Comparison of ENCODE assay signal across 7 mouse cellular contexts in genomic region chr10:8240242-8240641, GRCm38 (mm10).
DNase-seq lines count a peak whose midpoint lies in the region; ATAC-seq and TF ChIP-seq lines count a peak whose summit lies in the region.

No protein-coding gene starts in this region.

- peak; percentile 62 for TF ChIP-seq CTCF in kidney, adult 2 months (conservative IDR thresholded peaks at IDR 0.05; ENCODE audit: insufficient read depth, insufficient read length, low read depth, low read length)
- TF ChIP-seq CTCF in midbrain, postnatal 0 days (IDR thresholded peaks at IDR 0.05): peak; percentile 96

- H3K9ac ChIP-seq in midbrain, postnatal 0 days (replicated peaks; ENCODE audit: low read length, poor library complexity, severe bottlenecking): no peak overlapping the region

- no peak overlapping the region for H3K4me3 ChIP-seq in kidney, adult 2 months (ENCODE audit: insufficient read depth, low read depth, low read length)
- no peak overlapping the region for H3K4me3 ChIP-seq in limb, embryonic 10.5 days
- H3K4me3 ChIP-seq in midbrain, postnatal 0 days (ENCODE audit: low read depth, low read length): no peak overlapping the region

- DNase-seq in ZHBTc4 (ENCODE audit: low read depth, low spot score): peak; percentile 71
- peak; percentile 83 for DNase-seq in cerebellum, adult 8-10 months
- peak; percentile 34 to 80 for DNase-seq in frontal cortex, postnatal 14 days (ENCODE audit: low spot score in 2 of 2)
- DNase-seq in kidney, adult 2 months: peak; percentile 71
- DNase-seq in limb, embryonic 10.5 days (ENCODE audit: low spot score): peak; percentile 84
- DNase-seq in midbrain, postnatal 0 days (ENCODE audit: low spot score): peak; percentile 90
- peak; percentile 50 to 83 for DNase-seq in spleen, postnatal 10 days (ENCODE audit: low spot score in 2 of 2)

- H3K4me1 ChIP-seq in kidney, adult 2 months (ENCODE audit: control insufficient read depth, insufficient read depth, low read length): no peaks in the 10 kb centered on the region; the same call in 1 of the 2 replicates
- H3K4me1 ChIP-seq in limb, embryonic 10.5 days: no peaks in the 10 kb centered on the region
- no peaks in the 10 kb centered on the region for H3K4me1 ChIP-seq in midbrain, postnatal 0 days (ENCODE audit: insufficient read depth, low read length)

- H3K4me2 ChIP-seq in midbrain, postnatal 0 days (ENCODE audit: low read depth, low read length, poor library complexity, severe bottlenecking): no peak overlapping the region

- 6% methylated on average over 3 of the region's 3 CpGs for WGBS in kidney, adult 2 months
- WGBS in limb, embryonic 10.5 days: 17% methylated on average over 3 of the region's 3 CpGs
- 11% methylated on average over 3 of the region's 3 CpGs for WGBS in midbrain, postnatal 0 days

- no peaks in the 10 kb centered on the region for H3K36me3 ChIP-seq in kidney, adult 2 months (ENCODE audit: control insufficient read depth, insufficient read depth, low read length)
- no peaks in the 10 kb centered on the region for H3K36me3 ChIP-seq in limb, embryonic 10.5 days
- no peaks in the 10 kb centered on the region for H3K36me3 ChIP-seq in midbrain, postnatal 0 days (ENCODE audit: insufficient read depth, low read length)

- H3K27me3 ChIP-seq in kidney, adult 2 months (replicated peaks; ENCODE audit: control insufficient read depth, insufficient read depth, low read length): no peaks in the 10 kb centered on the region
- H3K27me3 ChIP-seq in limb, embryonic 10.5 days (ENCODE audit: low read depth, poor library complexity, severe bottlenecking): no peaks in the 10 kb centered on the region
- H3K27me3 ChIP-seq in midbrain, postnatal 0 days (ENCODE audit: insufficient read depth, low read length): no peaks in the 10 kb centered on the region

- peak; percentile 67 for ATAC-seq in midbrain, postnatal 0 days (ENCODE audit: low FRiP score)

- no peak for TF ChIP-seq POLR2A in kidney, adult 2 months (IDR thresholded peaks at IDR 0.05; ENCODE audit: low read depth, low read length)

- no peak overlapping the region for H3K27ac ChIP-seq in kidney, adult 2 months (ENCODE audit: insufficient read depth, low read depth, low read length)
- no peak overlapping the region for H3K27ac ChIP-seq in limb, embryonic 10.5 days
- no peak overlapping the region for H3K27ac ChIP-seq in midbrain, postnatal 0 days (ENCODE audit: low read depth, low read length)

- H3K9me3 ChIP-seq in limb, embryonic 10.5 days (replicated peaks): no peaks in the 10 kb centered on the region
- no peaks in the 10 kb centered on the region for H3K9me3 ChIP-seq in midbrain, postnatal 0 days (ENCODE audit: low read length)
